Mouse (Mus musculus): Measurements from ENCODE around the gene Cdhr2.

- no peak for TF ChIP-seq CTCF (IDR thresholded peaks at IDR 0.05; ENCODE audit: insufficient read depth, low read depth, low read length)
- no peak for TF ChIP-seq POLR2A (IDR thresholded peaks at IDR 0.05; ENCODE audit: insufficient read depth, low read depth, low read length)
These were observed 36.2 kb upstream of the Cdhr2 start for GRCm38 (mm10) chr13:54665062-54665461.

All from olfactory bulb, adult 2 months (tissue).